Mouse (Mus musculus) CH12F3 (cell line): ENCODE data around the gene Olfr1167.
"Not testable (repeated sequence)": the region's sequence is repeated elsewhere in the genome, so short reads cannot be mapped to it uniquely, and the experiment has no call there.

Experiments used
- in situ Hi-C: fragments of 300-500 bp; cut with MboI; formaldehyde crosslinking; loops from 2 replicates; pipeline ENCODE4 v1.14.3; 2020; ENCODE audit warnings: low sequenced_read_pairs

Gene Olfr1167

DNA sequence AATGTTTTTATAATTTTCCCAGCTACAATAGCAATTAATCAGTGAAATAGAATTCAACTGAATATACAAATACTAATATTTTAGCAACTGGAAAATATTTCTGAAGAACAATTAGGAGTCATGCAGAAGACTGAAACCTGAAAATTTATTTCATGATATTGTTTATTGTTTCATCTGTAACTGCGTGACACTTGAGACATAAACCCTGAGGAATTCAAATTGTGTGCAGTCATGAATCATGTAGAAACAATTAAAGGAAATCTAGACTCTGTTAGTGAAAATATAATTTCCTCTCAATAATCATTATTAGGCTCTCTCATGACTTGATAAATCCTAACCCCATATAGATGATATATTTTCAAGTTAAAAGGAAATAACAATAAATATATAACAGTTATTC, at the start of gene Olfr1167:
Gene Olfr1167 (minus strand): TSS at position 101 of the 400 bp plus-strand sequence.
- in situ Hi-C loops = not testable (repeated sequence)

DNA sequence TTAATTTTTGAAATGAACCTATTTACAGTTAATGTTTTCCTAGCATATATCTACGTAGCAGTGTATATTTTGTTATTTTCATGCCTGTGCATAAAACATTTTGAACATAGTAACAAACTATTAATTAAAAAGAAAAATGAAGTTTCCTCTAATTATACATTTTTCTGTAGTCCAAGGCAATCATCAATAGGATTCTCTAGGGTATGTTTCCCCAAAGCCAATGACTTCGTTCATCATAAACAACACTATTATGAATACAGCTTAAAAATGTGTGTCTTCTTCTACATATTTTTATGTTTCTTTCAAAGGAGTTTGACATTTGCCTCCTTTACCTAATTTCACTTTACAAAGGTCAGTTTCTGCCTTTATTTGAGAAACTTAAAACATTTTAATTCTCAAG, 26.6 kb upstream of the Olfr1167 start, which contains the start of gene Olfr1168:
Gene Olfr1168 (plus strand): TSS at position 301 of the 400 bp plus-strand sequence.
- in situ Hi-C loops = no loop called here

DNA sequence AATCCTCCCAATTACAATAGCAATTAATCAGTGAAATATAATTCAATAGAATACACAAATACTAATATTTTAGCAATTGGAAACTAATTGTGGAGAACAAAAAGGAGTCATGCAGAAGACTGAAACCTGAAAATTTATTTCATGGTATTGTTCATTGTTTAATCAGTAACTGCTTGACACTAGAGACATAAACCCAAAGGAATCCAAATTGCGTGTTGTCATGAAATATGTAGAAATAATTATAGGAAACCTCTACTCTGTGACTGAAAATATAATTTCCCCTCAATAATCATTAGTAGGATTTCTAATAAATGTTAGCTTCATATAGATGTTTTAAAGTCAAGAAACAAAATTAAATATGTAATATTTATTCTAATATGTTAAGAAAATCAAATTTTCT, 26.8 kb downstream of the Olfr1167 start, which contains the start of gene Olfr1166:
Gene Olfr1166 (minus strand): TSS at position 101 of the 400 bp plus-strand sequence.
- in situ Hi-C loops = no loop called here
